Mouse (Mus musculus) erythroblast, embryonic 14.5 days (primary cell): ENCODE data around the gene Arfip1. TPM values are rescaled to one million over a fixed set of nuclear protein-coding genes. Genes with fewer than 3 reads are reported as not detected.

ENCODE experiments used
- H3K27me3 ChIP-seq: 2 replicates; pipeline ENCODE4 v1.6.1; 2012; ENCODE audit warnings: inconsistent platforms; ENCODE audit not compliant: control insufficient read depth
- H3K36me3 ChIP-seq: 2 replicates; pipeline ENCODE4 v1.6.1; 2012; ENCODE audit warnings: mild to moderate bottlenecking, inconsistent platforms; ENCODE audit not compliant: control insufficient read depth
- H3K4me1 ChIP-seq: 2 replicates; pipeline ENCODE4 v1.6.1; 2012; ENCODE audit warnings: inconsistent platforms; ENCODE audit not compliant: control insufficient read depth
- H3K4me3 ChIP-seq: replicated peaks from 2 replicates; pipeline ENCODE3; 2012; ENCODE audit warnings: moderate library complexity, mild to moderate bottlenecking, inconsistent platforms
- H3K9me3 ChIP-seq: 2 replicates; pipeline ENCODE4 v1.6.1; 2012; ENCODE audit warnings: low read length, inconsistent platforms, mixed read lengths; ENCODE audit not compliant: control insufficient read depth
- GATA1 ChIP-seq: IDR thresholded peaks from 2 replicates; pipeline ENCODE4 v1.6.1; 2012; ENCODE audit warnings: low read length, inconsistent platforms, mixed read lengths
- TAL1 ChIP-seq: IDR thresholded peaks from 3 replicates; pipeline ENCODE4 v1.6.1; 2012; ENCODE audit warnings: low read length, inconsistent platforms, mixed read lengths
- polyA plus RNA-seq: library from polyadenylated mRNA; stranded (reverse); fragments of >175 nt; gene quantifications from 2 replicates; pipeline ENCODE4 v1.2.3, GENCODE M21; 2012

The Arfip1 gene
- polyA plus RNA-seq, 1 experiment, result 0.10 TPM

- Histone ChIP-seq H3K4me3 (no peak overlapping the region), H3K27me3 (no peaks in the 10 kb centered on the region), H3K4me1 (peaks cover 3% of the 10 kb centered on the region), H3K9me3 (no peaks in the 10 kb centered on the region), H3K36me3 (no peaks in the 10 kb centered on the region)
- TF ChIP-seq GATA1, result no peak
- TF ChIP-seq TAL1, result no peak
Observed at GRCm38 (mm10) chr3:84603212-84603611, 20.8 kb upstream of the Arfip1 start.

DNA sequence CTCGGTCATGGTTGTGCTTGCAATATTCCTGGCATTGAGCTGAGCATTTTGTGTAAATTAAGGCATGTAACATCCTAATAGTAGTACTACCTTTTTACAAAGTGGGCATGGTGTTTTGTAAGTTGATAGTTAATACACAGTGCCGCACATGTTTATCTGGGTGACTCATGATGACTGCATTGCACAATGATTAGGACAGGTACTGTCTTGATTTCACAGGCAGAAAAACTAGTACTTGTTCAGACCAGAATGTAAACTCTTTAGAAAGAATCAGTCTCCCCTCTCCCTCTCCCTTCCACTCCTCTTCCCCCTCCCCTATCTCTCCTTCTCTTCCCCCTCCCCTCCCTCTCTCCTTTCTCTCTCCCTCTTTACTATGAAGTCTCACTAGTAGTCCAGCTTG lies 20.3 kb upstream of the Arfip1 start:
- H3K4me3 ChIP-seq, result no peak overlapping the region
- TF ChIP-seq TAL1 (no peak), GATA1 (no peak)
- H3K4me1 ChIP-seq, result peaks cover 3% of the 10 kb centered on the region
- H3K27me3 ChIP-seq, result no peaks in the 10 kb centered on the region
- H3K9me3 ChIP-seq, result no peaks in the 10 kb centered on the region
- no peaks in the 10 kb centered on the region for H3K36me3 ChIP-seq

- Histone ChIP-seq H3K9me3 (no peaks in the 10 kb centered on the region), H3K4me3 (no peak overlapping the region), H3K4me1 (peaks cover 3% of the 10 kb centered on the region), H3K27me3 (peaks cover 5% of the 10 kb centered on the region), H3K36me3 (no peaks in the 10 kb centered on the region)
- TF ChIP-seq TAL1 (no peak), GATA1 (no peak)
Observed at GRCm38 (mm10) chr3:84601870-84602495, 19.6 kb upstream of the Arfip1 start.

DNA sequence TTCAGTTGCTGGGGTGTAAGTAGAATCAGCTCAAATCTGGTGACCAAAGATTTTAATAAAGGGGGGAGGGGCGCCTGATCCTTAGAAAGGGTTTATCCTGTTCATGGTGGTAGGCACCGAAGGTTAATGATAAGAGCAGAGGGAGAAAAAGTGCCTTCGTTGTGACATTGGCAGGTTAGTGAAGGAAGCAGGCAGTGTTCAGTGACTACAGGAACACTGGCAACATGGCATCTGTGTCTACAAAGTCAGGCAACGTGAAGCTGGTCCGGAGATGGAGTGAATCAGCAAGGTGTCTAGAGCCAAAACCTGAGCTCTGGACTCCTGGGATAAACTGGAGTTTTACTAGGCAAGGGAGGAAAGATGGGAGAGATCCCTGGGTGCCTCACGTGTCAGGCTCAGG lies 16.3 kb upstream of the Arfip1 start:
- TF ChIP-seq TAL1 (no peak), GATA1 (no peak)
- H3K4me3 ChIP-seq, result no peak overlapping the region
- no peaks in the 10 kb centered on the region for H3K36me3 ChIP-seq
- peaks cover 31% of the 10 kb centered on the region for H3K27me3 ChIP-seq
- H3K4me1 ChIP-seq, result peaks cover 7% of the 10 kb centered on the region
- H3K9me3 ChIP-seq, result no peaks in the 10 kb centered on the region

GRCm38 (mm10) chr3:84597996-84598734 lies 15.7 kb upstream of the Arfip1 start:
- Histone ChIP-seq H3K4me1 (peaks cover 4% of the 10 kb centered on the region), H3K36me3 (no peaks in the 10 kb centered on the region), H3K4me3 (no peak overlapping the region), H3K27me3 (peaks cover 37% of the 10 kb centered on the region), H3K9me3 (no peaks in the 10 kb centered on the region)
- TF ChIP-seq TAL1 (no peak), GATA1 (no peak)

- H3K36me3 ChIP-seq, result no peaks in the 10 kb centered on the region
- H3K9me3 ChIP-seq, result no peaks in the 10 kb centered on the region
- peaks cover 4% of the 10 kb centered on the region for H3K4me1 ChIP-seq
- H3K4me3 ChIP-seq, result no peak overlapping the region
- TF ChIP-seq TAL1 (no peak), GATA1 (no peak)
- peaks cover 48% of the 10 kb centered on the region for H3K27me3 ChIP-seq
Observed at GRCm38 (mm10) chr3:84595677-84596234, 13.3 kb upstream of the Arfip1 start.

GRCm38 (mm10) chr3:84594894-84595676 lies 12.7 kb upstream of the Arfip1 start:
- Histone ChIP-seq H3K4me3 (peak overlapping the region; percentile 34), H3K9me3 (no peaks in the 10 kb centered on the region), H3K4me1 (peaks cover 4% of the 10 kb centered on the region), H3K36me3 (no peaks in the 10 kb centered on the region), H3K27me3 (peaks cover 48% of the 10 kb centered on the region)
- no peak for TF ChIP-seq TAL1
- no peak for TF ChIP-seq GATA1

DNA sequence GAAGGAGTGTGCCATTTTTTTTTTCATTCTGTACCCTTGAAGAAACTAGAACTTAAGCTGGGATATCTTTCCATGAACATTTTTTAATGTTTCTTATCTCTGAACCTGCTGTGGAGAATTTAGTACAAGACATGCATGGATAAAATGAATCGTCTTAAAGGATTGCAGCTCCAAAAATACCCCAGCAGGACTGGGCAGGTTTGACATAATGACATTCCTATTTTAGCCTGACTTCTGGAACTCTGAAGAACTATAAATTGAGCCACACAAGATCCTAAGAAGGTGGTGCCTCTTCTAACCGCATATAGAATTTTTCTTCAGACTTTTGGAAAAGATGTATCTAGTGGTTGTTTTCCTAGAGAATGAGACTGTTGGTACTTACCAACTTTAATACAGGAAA lies 10.8 kb upstream of the Arfip1 start, which contains the start of gene Tigd4:
Gene Tigd4 (plus strand): TSS at position 301 of the 400 bp plus-strand sequence.
- no peak within 1 kb of the TSS for H3K4me3 ChIP-seq
- no peaks in the 10 kb centered on the region for H3K9me3 ChIP-seq
- H3K4me1 ChIP-seq, result peaks cover 4% of the 10 kb centered on the region
- H3K36me3 ChIP-seq, result no peaks in the 10 kb centered on the region
- peaks cover 48% of the 10 kb centered on the region for H3K27me3 ChIP-seq
- no peak for TF ChIP-seq TAL1
- TF ChIP-seq GATA1, result no peak

DNA sequence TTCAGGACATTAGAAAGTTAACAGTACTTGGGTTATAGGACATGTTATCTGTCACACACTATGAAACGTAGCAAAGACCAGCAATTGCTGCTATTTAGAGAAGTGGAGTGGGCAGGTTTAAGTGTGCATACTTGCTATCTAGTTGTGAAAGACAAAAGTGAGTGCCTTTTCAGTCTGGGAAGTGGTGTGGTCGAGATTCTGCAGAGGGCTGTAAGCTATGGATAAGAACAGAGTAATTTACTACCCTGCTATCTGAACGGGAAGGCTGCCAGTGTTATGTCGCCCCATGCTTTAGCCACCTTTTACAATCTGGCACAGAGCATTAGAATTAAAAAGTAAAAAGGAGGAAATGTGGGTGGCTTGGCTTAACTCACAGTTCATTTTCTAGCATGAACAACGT lies 4.3 kb upstream of the Arfip1 start:
- peaks cover 16% of the 10 kb centered on the region for H3K4me1 ChIP-seq
- no peak for TF ChIP-seq GATA1
- no peak for TF ChIP-seq TAL1
- H3K9me3 ChIP-seq, result no peaks in the 10 kb centered on the region
- H3K4me3 ChIP-seq, result no peak overlapping the region
- peaks cover 42% of the 10 kb centered on the region for H3K27me3 ChIP-seq
- H3K36me3 ChIP-seq, result no peaks in the 10 kb centered on the region
